Mouse (Mus musculus) megakaryocyte, adult 5-6 weeks (primary cell): ENCODE results near the gene Ddx24. TPM values are rescaled to one million over a fixed set of nuclear protein-coding genes. Genes with fewer than 3 reads are reported as not detected.

Experiments used
- total RNA-seq, 2 experiments: library from RNA; stranded (forward) in 1 of 2; stranded (reverse) in 1 of 2; fragments of 153-499, 151-499 nt in 1 of 2; fragments of 221-1000, 200-1000 nt in 1 of 2; gene quantifications; 2 replicates each; pipeline versions ENCODE4 v1.2.3 to v1.2.4; 2015 to 2017

The Ddx24 gene
- total RNA-seq, 2 experiments from 2014 or later = 53.0 to 63.8 TPM

Other genes with a start within 250 kb of the Ddx24 start
- gene Prima1, start 183.7 kb downstream of the Ddx24 start, total RNA-seq (2015) = not detected in 2 replicates
- gene Prima1, start 183.7 kb downstream of the Ddx24 start, total RNA-seq (2017) = not detected in 2 replicates
- gene Fam181a, start 114.9 kb downstream of the Ddx24 start, total RNA-seq (2015) = not detected in 2 replicates
- gene Fam181a, start 114.9 kb downstream of the Ddx24 start, total RNA-seq (2017) = not detected in 2 replicates
- 0.11 and 0.27 TPM in 2 replicates for gene Asb2, start 69.8 kb downstream of the Ddx24 start, total RNA-seq (2015)
- 0.33 TPM in 1 of 2 replicates, not detected in the other for gene Asb2, start 69.8 kb downstream of the Ddx24 start, total RNA-seq (2017)
- 1.1 and 1.4 TPM in 2 replicates for gene Otub2, start 37.1 kb downstream of the Ddx24 start, total RNA-seq (2015)
- 0.77 and 1.1 TPM in 2 replicates for gene Otub2, start 37.1 kb downstream of the Ddx24 start, total RNA-seq (2017)
- 0.94 TPM in 1 of 2 replicates, not detected in the other for gene 9330161L09Rik, start 18.0 kb downstream of the Ddx24 start, total RNA-seq (2015)
- gene 9330161L09Rik, start 18.0 kb downstream of the Ddx24 start, total RNA-seq (2017) = 0.89 and 1.4 TPM in 2 replicates
- 46.3 and 55.9 TPM in 2 replicates for gene Ifi27, start 8.4 kb upstream of the Ddx24 start, total RNA-seq (2015)
- 19.3 and 26.8 TPM in 2 replicates for gene Ifi27, start 8.4 kb upstream of the Ddx24 start, total RNA-seq (2017)
- 433 and 468 TPM in 2 replicates for gene Ifi27l2a, start 17.9 kb upstream of the Ddx24 start, total RNA-seq (2015)
- 365 and 515 TPM in 2 replicates for gene Ifi27l2a, start 17.9 kb upstream of the Ddx24 start, total RNA-seq (2017)
- not detected in 2 replicates for gene Ifi27l2b, start 31.4 kb upstream of the Ddx24 start, total RNA-seq (2015)
- not detected in 2 replicates for gene Ifi27l2b, start 31.4 kb upstream of the Ddx24 start, total RNA-seq (2017)
- gene Ppp4r4, start 106.5 kb upstream of the Ddx24 start, total RNA-seq (2015) = not detected in 2 replicates
- gene Ppp4r4, start 106.5 kb upstream of the Ddx24 start, total RNA-seq (2017) = not detected in 2 replicates
- gene Serpina10, start 205.6 kb upstream of the Ddx24 start, total RNA-seq (2015) = not detected in 2 replicates
- gene Serpina10, start 205.6 kb upstream of the Ddx24 start, total RNA-seq (2017) = 0.08 TPM in 1 of 2 replicates, not detected in the other
- not detected in 2 replicates for gene Serpina6, start 231.4 kb upstream of the Ddx24 start, total RNA-seq (2015)
- gene Serpina6, start 231.4 kb upstream of the Ddx24 start, total RNA-seq (2017) = not detected in 2 replicates